Mouse (Mus musculus) neural tube, embryonic 12.5 days (tissue): Measurements from ENCODE around the gene Pik3r1. TPM values are rescaled to one million over a fixed set of nuclear protein-coding genes. Genes with fewer than 3 reads are reported as not detected.

Experiments
- ATAC-seq: fragments of 200-750 bp; cut with Nextera tagmentation; 2 replicates; pipeline ENCODE4 v1.8.0; 2017; ENCODE audit warnings: low read depth, mild to moderate bottlenecking, moderate TSS enrichment, moderate library complexity; ENCODE audit not compliant: low FRiP score
- H3K27ac ChIP-seq: fragments of 300-500 bp; sonication (generic); 2 replicates; pipeline ENCODE4 v1.5.1; 2016
- H3K27me3 ChIP-seq: fragments of 300-500 bp; sonication (generic); replicated peaks from 2 replicates; pipeline ENCODE4 v1.6.1; 2016; ENCODE audit warnings: mild to moderate bottlenecking
- H3K36me3 ChIP-seq: fragments of 300-500 bp; sonication (generic); 2 replicates; pipeline ENCODE4 v1.6.1; 2016; ENCODE audit warnings: mild to moderate bottlenecking
- H3K4me1 ChIP-seq: fragments of 300-500 bp; sonication (generic); 2 replicates; pipeline ENCODE4 v1.6.1; 2016
- H3K4me2 ChIP-seq: fragments of 300-500 bp; sonication (generic); replicated peaks from 2 replicates; pipeline ENCODE4 v1.6.1; 2016; ENCODE audit warnings: mild to moderate bottlenecking
- H3K4me3 ChIP-seq: fragments of 300-500 bp; sonication (generic); 2 replicates; pipeline ENCODE4 v1.5.1; 2016
- H3K9ac ChIP-seq: fragments of 300-500 bp; sonication (generic); 2 replicates; pipeline ENCODE4 v1.6.1; 2016; ENCODE audit warnings: mild to moderate bottlenecking
- H3K9me3 ChIP-seq: fragments of 300-500 bp; sonication (generic); 2 replicates; pipeline ENCODE4 v1.6.1; 2016; ENCODE audit warnings: mild to moderate bottlenecking
- WGBS: fragments of 180-500 bp; shearing (Covaris S2); methylation state at CpG from one replicate; pipeline ENCODE4 v1.1.7; 2016; 5-methylcytosine and 5-hydroxymethylcytosine counted together
- polyA plus RNA-seq: library from polyadenylated mRNA; unstranded; fragments of >200 nt; fragmentation: Nextera tagmentation; extraction: Ambion mirVana; gene quantifications from 2 replicates; pipeline ENCODE4 v1.2.1, GENCODE M21; 2016

The Pik3r1 gene
- polyA plus RNA-seq, 1 experiment from 2014 or later, result 36.9 TPM

DNA sequence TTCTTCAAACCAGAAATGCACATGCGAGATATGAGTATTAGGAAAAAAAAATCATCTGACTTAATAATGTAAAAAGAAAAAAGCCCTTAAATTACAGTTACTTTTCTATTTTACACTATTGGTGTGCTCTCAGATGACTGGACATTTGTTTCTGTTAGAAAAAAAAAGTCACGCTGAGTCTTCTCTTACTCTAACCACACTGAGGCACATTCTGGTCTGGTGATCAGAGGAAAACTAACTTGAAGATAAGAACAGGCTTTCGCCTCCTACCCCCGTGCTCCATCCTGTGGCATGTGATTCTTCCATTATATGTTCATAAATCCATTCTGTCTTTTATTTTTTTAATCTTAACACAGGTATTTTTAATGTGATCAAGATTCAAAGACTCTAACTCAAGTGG, 30.5 kb upstream of the Pik3r1 start:
- Histone ChIP-seq H3K4me1 (peaks cover 17% of the 10 kb centered on the region), H3K27ac (no peak overlapping the region), H3K27me3 (no peaks in the 10 kb centered on the region), H3K4me3 (no peak overlapping the region), H3K4me2 (no peak overlapping the region), H3K9ac (no peak overlapping the region), H3K36me3 (no peaks in the 10 kb centered on the region), H3K9me3 (no peaks in the 10 kb centered on the region)
- no peak for ATAC-seq
- WGBS, result 92% methylated on average over 4 of the region's 4 CpGs

DNA sequence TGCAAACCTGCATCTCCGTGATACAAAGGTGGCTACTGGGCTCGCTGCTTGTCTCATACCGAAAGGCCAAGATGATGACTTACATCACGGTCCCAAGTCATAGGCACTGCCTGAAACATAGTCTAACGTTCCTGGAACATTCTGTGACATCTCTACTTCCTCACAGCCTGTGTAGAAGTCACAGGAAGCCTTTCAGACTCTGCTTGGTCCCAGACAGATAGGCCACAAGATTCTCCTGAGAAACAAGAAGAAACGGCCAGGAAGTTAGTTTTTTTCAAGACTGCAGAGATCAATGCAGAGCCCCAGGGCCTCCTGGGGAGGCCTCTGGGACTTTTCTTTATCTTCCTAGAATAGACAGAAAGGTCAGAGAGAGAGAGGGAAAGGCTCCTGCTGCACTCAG, 29.0 kb upstream of the Pik3r1 start:
- ATAC-seq, result no peak
- H3K4me1 ChIP-seq, result peaks cover 13% of the 10 kb centered on the region
- no peaks in the 10 kb centered on the region for H3K9me3 ChIP-seq
- no peak overlapping the region for H3K4me3 ChIP-seq
- H3K27me3 ChIP-seq, result no peaks in the 10 kb centered on the region
- H3K36me3 ChIP-seq, result no peaks in the 10 kb centered on the region
- H3K4me2 ChIP-seq, result no peak overlapping the region
- H3K9ac ChIP-seq, result no peak overlapping the region
- H3K27ac ChIP-seq, result no peak overlapping the region
- 66% methylated on average over 6 of the region's 6 CpGs for WGBS

DNA sequence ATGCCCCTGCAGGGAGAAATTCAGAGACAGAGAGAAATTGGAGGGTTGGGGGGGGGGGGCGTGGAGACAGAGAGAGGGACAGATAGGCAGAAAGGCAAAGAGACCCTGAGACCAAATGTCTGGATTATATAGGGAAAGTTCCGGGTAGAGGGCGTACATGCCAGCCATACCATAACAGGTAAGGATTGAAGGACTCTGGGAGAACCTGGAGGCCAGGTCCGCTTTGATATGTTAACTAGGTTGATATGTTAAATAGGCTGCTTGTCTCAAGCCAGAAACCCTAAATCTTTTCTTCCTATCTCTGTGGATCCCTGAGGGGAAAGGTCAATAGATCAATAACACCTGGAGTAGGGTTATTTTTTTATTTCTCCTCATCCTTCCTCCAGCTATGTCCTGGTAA, 17.7 kb upstream of the Pik3r1 start:
- Histone ChIP-seq H3K27me3 (no peaks in the 10 kb centered on the region), H3K4me1 (no peaks in the 10 kb centered on the region), H3K4me2 (no peak overlapping the region), H3K9me3 (no peaks in the 10 kb centered on the region), H3K9ac (no peak overlapping the region), H3K4me3 (no peak overlapping the region), H3K36me3 (no peaks in the 10 kb centered on the region), H3K27ac (no peak overlapping the region)
- 85% methylated on average over 4 of the region's 4 CpGs for WGBS
- ATAC-seq, result no peak

DNA sequence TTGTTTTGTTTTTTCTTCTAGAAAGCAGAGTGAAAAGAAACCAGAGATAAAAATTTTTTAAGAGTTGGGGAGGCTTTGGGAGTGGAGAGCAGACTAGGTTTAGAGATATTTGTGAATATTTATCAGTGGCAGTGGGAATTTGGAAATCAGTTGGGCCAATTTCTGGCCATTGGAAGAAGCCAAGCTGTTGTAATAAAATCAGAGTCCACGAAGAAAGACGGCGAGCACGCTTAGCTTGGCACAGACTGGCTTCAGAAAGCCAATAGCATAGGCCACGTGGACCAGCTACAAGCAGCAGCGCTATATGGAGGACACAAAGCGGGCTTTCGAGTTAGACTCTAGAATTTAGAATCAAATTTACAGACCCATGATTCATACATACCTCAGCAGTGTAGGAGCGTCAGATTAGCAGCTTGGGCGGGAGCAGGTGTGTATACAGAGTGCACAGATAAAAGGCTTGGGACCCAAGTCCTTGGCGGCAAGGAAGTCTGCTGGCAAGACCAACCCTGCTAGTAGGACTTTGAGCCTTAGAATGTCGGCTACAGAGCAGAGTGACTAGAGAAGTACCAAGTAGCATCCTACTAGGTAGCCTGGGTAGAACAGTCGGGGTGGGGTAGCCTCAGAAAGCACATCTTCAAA, 16.8 kb upstream of the Pik3r1 start:
- H3K4me1 ChIP-seq, result no peaks in the 10 kb centered on the region
- ATAC-seq, result no peak

DNA sequence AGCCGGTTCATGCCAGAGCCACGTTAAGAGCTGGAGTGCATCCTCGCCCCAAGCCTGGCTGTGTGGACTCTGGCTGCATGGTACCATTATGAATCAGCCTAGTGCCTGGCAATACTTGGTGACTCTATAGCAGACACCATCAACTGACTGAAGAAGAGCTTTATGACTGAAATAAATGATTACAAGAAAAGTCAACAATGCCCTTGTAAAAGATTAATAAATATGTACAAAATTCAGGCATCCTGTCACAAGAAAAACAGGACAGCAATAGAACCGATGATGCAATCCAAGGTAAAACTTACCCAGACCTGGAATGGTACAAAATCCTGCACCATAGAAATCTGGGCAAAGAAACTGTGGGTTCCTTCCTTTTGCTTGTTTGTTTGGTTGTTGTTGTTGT, 11.0 kb upstream of the Pik3r1 start:
- no peaks in the 10 kb centered on the region for H3K36me3 ChIP-seq
- no peak overlapping the region for H3K4me2 ChIP-seq
- no peak overlapping the region for H3K4me3 ChIP-seq
- ATAC-seq, result no peak
- no peaks in the 10 kb centered on the region for H3K4me1 ChIP-seq
- H3K9ac ChIP-seq, result no peak overlapping the region
- H3K27me3 ChIP-seq, result no peaks in the 10 kb centered on the region
- H3K9me3 ChIP-seq, result no peaks in the 10 kb centered on the region
- H3K27ac ChIP-seq, result no peak overlapping the region
- 94% methylated on average over 4 of the region's 4 CpGs for WGBS

More for the DNA sequence above, 16.8 kb upstream of the Pik3r1 start:
- no peak overlapping the region for H3K4me2 ChIP-seq
- no peaks in the 10 kb centered on the region for H3K9me3 ChIP-seq
- H3K27me3 ChIP-seq, result no peaks in the 10 kb centered on the region
- no peaks in the 10 kb centered on the region for H3K36me3 ChIP-seq
- H3K4me3 ChIP-seq, result no peak overlapping the region
- 92% methylated on average over 13 of the region's 13 CpGs for WGBS
- H3K27ac ChIP-seq, result no peak overlapping the region
- no peak overlapping the region for H3K9ac ChIP-seq

DNA sequence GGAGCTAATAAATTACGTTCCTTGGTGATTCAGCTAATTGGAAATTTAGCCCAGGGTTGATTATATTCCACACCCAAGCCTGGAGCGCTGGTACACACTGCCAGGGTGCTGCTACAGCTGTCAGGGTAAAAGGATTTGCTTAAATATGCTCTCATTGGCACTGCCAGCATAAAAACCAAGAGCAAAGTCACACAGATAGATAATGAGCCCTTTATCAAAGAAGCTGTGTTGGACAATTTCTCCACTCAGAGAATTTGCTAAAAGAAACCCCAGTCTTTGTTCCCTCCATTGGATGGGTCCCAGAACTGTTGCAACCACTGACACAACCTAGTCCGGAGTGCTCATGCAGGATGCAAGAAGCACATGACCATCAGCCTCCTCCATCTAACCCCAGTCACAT, 9.8 kb upstream of the Pik3r1 start:
- Histone ChIP-seq H3K4me1 (no peaks in the 10 kb centered on the region), H3K36me3 (no peaks in the 10 kb centered on the region), H3K27ac (no peak overlapping the region), H3K4me3 (no peak overlapping the region), H3K4me2 (no peak overlapping the region), H3K9me3 (no peaks in the 10 kb centered on the region), H3K9ac (no peak overlapping the region), H3K27me3 (no peaks in the 10 kb centered on the region)
- ATAC-seq, result no peak
- 73% methylated on average over 3 of the region's 3 CpGs for WGBS

DNA sequence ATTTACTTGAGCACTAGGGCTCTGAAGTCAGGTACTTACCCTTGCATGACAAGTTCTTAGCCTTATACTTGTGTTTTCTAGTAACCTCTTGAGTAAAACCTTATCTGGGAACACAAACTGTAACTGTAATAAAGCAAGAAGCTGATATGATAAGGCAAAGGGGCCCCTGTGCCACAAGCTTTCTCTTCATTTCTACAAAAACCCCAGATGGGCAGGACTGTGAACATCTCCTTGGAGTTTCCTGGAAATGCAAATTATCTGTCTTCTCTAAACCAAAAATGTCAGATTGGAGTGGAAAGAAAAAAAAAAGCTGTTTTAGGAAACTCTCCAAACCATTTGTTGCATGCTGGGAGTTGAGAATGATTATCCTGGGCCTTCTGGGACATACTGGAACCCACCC, 3.1 kb upstream of the Pik3r1 start:
- H3K27ac ChIP-seq, result no peak overlapping the region
- no peak overlapping the region for H3K9ac ChIP-seq
- ATAC-seq, result no peak
- no peaks in the 10 kb centered on the region for H3K9me3 ChIP-seq
- H3K36me3 ChIP-seq, result no peaks in the 10 kb centered on the region
- H3K4me3 ChIP-seq, result no peak overlapping the region
- H3K27me3 ChIP-seq, result no peaks in the 10 kb centered on the region
- H3K4me1 ChIP-seq, result peaks cover 4% of the 10 kb centered on the region
- H3K4me2 ChIP-seq, result no peak overlapping the region

DNA sequence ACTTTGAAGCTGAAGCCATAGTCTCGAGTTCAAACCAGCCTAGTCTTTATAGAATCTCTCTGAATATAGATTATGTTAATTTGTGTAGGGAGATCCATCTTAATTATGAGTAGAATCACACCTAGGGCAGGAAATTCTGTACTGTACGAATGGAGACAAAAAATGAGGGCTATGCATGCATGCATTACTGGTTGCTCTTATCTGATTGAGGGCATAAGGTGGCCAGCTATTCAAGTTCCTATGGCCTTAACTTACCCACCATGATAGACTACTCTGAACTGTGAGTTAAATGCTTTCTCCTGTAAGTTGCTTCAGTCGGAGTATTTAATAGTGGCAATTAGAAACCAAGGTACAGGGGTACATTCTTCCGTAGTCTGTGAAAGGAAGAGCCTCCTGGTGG, 1.9 kb upstream of the Pik3r1 start:
- Histone ChIP-seq H3K36me3 (no peaks in the 10 kb centered on the region), H3K4me1 (peaks cover 15% of the 10 kb centered on the region), H3K4me2 (no peak overlapping the region), H3K27me3 (no peaks in the 10 kb centered on the region), H3K9me3 (no peaks in the 10 kb centered on the region), H3K27ac (no peak overlapping the region), H3K4me3 (no peak overlapping the region), H3K9ac (no peak overlapping the region)
- no peak for ATAC-seq
- WGBS, result 80% methylated on average over 4 of the region's 4 CpGs

DNA sequence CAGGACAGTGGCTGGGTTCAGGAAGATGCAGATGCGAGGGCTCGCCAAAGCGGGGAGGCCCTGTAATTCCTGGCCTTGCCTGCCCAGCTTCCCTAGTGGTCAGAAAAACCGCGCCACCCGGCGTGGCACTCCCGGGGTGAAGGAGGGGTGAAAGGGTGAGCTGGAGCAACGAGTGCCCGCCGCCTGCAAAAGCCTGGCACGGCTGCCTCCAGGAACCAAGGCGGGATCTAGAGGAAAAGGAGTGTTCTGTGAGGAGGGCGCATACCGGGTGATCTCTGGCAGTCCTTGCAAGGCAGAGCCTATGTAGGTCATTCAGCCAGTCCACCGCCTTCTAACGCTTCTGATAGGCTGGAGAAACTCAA, 594 bp upstream of the Pik3r1 start:
- no peaks in the 10 kb centered on the region for H3K36me3 ChIP-seq
- H3K4me2 ChIP-seq, result peak overlapping the region; percentile 80
- H3K4me1 ChIP-seq, result peaks cover 22% of the 10 kb centered on the region
- no peaks in the 10 kb centered on the region for H3K27me3 ChIP-seq
- peak overlapping the region; percentile 93 for H3K9ac ChIP-seq
- no peaks in the 10 kb centered on the region for H3K9me3 ChIP-seq
- ATAC-seq, result no peak
- H3K27ac ChIP-seq, result peak overlapping the region; percentile 53; the same call in 1 of the 2 replicates
- 2% methylated on average over 17 of the region's 17 CpGs for WGBS
- peak overlapping the region; percentile 94 for H3K4me3 ChIP-seq

DNA sequence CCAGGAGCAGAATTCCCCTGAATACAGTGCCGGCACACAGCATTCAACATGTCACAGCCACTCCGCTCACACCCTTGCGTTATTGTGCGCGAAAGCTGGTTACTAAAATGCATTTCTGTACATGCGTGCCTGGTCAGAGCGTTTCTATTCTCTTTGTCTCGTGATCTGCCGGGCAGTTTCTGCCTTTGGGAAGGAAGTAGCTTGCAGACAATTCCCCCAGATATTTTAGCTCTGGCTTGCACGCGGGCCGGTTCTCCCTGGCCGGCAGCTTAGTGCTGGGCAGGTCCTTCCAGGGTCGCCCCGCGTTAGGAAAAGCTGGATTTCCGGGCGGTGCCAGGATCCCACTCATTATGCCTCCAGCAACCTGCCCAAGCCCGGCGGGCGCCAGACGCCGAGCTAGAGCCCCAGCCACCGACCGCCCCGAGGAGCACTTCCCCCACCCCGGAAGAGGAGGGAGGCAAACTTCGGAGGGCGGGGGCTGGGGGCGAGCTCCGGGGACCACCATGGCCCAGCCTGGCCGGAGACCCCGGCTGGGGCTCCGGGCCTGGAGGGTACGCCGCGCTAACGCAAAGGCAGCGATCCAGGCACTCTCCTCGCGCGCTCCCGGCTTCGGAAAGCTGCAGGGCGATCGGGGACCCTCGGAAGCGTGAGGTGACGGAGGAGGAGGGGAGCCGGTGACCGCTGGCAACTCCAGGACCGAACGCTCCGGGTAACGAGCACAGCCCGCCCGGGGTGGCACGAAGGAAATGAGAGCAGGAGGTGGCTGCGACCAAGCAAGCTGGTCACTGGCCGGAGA, 806 bp downstream of the Pik3r1 start:
- H3K4me2 ChIP-seq, result peak overlapping the region; percentile 80
- WGBS, result under 1% methylated on average over 60 of the region's 60 CpGs
- peak; percentile 67 for ATAC-seq
- peak overlapping the region; percentile 94 for H3K4me3 ChIP-seq
- peak overlapping the region; percentile 93 for H3K9ac ChIP-seq
- H3K27me3 ChIP-seq, result no peaks in the 10 kb centered on the region
- peak overlapping the region; percentile 87 for H3K27ac ChIP-seq
- H3K9me3 ChIP-seq, result no peaks in the 10 kb centered on the region
- peaks cover 26% of the 10 kb centered on the region for H3K4me1 ChIP-seq
- H3K36me3 ChIP-seq, result no peaks in the 10 kb centered on the region

DNA sequence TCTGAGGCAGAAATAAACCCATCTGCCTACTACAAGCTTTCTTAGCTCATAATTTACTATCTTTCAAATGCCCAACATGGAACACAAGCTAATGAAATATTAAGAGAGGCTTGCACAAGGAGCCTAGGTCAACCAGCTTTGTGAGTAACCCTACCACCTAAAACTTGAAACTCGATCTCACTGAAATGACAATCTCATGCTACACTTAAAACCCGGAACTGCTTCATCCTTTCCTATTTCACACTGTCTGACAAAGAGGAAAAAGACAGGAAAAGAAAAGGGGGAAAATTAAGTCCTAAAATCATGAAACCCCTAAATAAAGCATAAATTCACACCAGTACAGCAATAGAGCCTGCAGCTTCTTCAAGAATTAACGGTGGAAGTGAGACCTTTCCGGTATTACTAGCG, 1.4 kb downstream of the Pik3r1 start:
- Histone ChIP-seq H3K27ac (0 out of 2 replicates have a peak overlapping the region, but pooled peaks have one; percentile 87), H3K4me2 (peak overlapping the region; percentile 80), H3K27me3 (no peaks in the 10 kb centered on the region), H3K4me3 (peak overlapping the region; percentile 94), H3K9ac (peak overlapping the region; percentile 93), H3K9me3 (no peaks in the 10 kb centered on the region), H3K36me3 (no peaks in the 10 kb centered on the region), H3K4me1 (peaks cover 26% of the 10 kb centered on the region)
- no peak for ATAC-seq
- WGBS, result under 1% methylated on average over 5 of the region's 5 CpGs

DNA sequence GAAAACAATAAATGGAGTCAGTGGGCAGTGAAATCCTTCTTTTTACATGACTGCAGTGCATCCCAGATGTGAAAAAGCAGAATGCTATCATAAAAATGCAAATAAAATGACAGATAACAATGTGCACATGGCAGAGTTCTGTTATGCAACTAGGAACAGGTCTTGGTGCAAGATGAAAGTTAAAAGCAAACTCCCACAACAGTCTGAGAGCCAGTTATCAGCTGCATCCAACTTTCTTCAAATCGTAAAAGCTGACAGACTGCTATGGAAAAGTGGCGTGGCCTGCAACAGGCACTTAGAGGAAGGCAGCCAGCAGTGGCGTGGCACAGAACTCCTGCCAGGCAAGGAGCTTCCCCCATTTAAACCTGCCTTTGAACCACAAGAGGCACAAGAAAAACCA, 2.0 kb downstream of the Pik3r1 start:
- Histone ChIP-seq H3K9ac (0 out of 2 replicates have a peak overlapping the region, but pooled peaks have one; percentile 93), H3K9me3 (no peaks in the 10 kb centered on the region), H3K27me3 (no peaks in the 10 kb centered on the region), H3K36me3 (no peaks in the 10 kb centered on the region), H3K4me2 (peak overlapping the region; percentile 80), H3K4me3 (peak overlapping the region; percentile 94), H3K4me1 (peaks cover 28% of the 10 kb centered on the region), H3K27ac (no peak overlapping the region)
- no peak for ATAC-seq
- WGBS, result 26% methylated on average over 3 of the region's 3 CpGs

DNA sequence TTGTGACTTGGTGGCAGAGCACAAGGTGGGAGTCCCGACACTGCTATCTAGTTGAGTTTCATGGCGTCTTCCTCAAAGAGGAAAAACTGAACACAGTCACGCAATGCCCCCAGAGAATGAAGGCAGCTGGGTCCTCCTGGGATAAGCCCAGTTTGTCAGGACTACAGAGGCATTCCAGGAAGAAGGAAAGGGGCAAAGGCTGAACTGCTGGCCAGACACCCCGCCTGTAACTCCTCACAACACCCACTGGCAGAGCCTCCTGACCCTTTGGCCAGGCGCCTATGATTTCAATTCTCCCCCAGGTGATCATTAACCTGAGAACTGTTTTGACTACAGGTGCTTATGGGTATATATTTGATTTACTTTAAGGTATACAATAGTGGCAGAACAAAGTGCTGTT, 3.9 kb downstream of the Pik3r1 start:
- H3K9ac ChIP-seq, result no peak overlapping the region
- H3K4me2 ChIP-seq, result peak overlapping the region; percentile 7; the same call in 1 of the 2 replicates
- no peak for ATAC-seq
- H3K4me1 ChIP-seq, result peaks cover 41% of the 10 kb centered on the region
- H3K4me3 ChIP-seq, result no peak overlapping the region
- H3K27me3 ChIP-seq, result no peaks in the 10 kb centered on the region
- WGBS, result 64% methylated on average over 5 of the region's 5 CpGs
- no peak overlapping the region for H3K27ac ChIP-seq
- no peaks in the 10 kb centered on the region for H3K36me3 ChIP-seq
- H3K9me3 ChIP-seq, result no peaks in the 10 kb centered on the region
